Mouse (Mus musculus) lung, adult 2 months (tissue): Measurements from ENCODE around the gene AL731706.1. TPM values are rescaled to one million over a fixed set of nuclear protein-coding genes. Genes with fewer than 3 reads are reported as not detected.

Experiments
- DNase-seq: peaks from one replicate; pipeline ENCODE4 v3.0.0; 2022
- H3K4me1 ChIP-seq: fragments of 200-500 bp; 2 replicates; pipeline ENCODE4 v1.6.1; 2011; ENCODE audit warnings: low read length; ENCODE audit not compliant: control insufficient read depth, insufficient read depth
- H3K4me3 ChIP-seq: fragments of 200-500 bp; replicated peaks from 2 replicates; pipeline ENCODE3; 2011; ENCODE audit warnings: low read depth, mild to moderate bottlenecking, control low read depth, low read length; ENCODE audit errors: extremely low read depth
- CTCF ChIP-seq: fragments of 200-500 bp; IDR thresholded peaks from 2 replicates; pipeline ENCODE4 v1.5.1; 2011; ENCODE audit warnings: mild to moderate bottlenecking, low read length, control low read depth; ENCODE audit not compliant: insufficient read depth
- POLR2A ChIP-seq: fragments of 200-500 bp; IDR thresholded peaks from 2 replicates; pipeline ENCODE4 v1.6.1; 2011; ENCODE audit warnings: low read depth, mild to moderate bottlenecking, control low read depth, low read length, borderline replicate concordance; ENCODE audit errors: extremely low read depth
- WGBS: fragments of 180-500 bp; shearing (Covaris S2); methylation state at CpG from one replicate; pipeline ENCODE4 v1.1.7; 2018; 5-methylcytosine and 5-hydroxymethylcytosine counted together
- polyA plus RNA-seq: library from polyadenylated mRNA; depleted of rRNA; stranded (reverse); fragments of >200 nt; gene quantifications from 2 replicates; pipeline ENCODE4 v1.2.3, GENCODE M21; 2012; rRNA removed

AL731706.1 gene
- polyA plus RNA-seq, 1 experiment = 5.3 TPM

- 55% methylated on average over 3 of the region's 3 CpGs for WGBS
- no peak for DNase-seq
- Histone ChIP-seq H3K4me1 (no peaks in the 10 kb centered on the region), H3K4me3 (no peak overlapping the region)
- TF ChIP-seq CTCF = no peak
- no peak for TF ChIP-seq POLR2A
Observed at GRCm38 (mm10) chr2:136850366-136850765, 40.8 kb downstream of the AL731706.1 start.

- Histone ChIP-seq H3K4me1 (no peaks in the 10 kb centered on the region), H3K4me3 (no peak overlapping the region)
- no peak for TF ChIP-seq POLR2A
- no peak for TF ChIP-seq CTCF
- DNase-seq = no peak
- 48% methylated on average over 1 of the region's 1 CpGs for WGBS
Observed at GRCm38 (mm10) chr2:136837994-136838393, 53.2 kb downstream of the AL731706.1 start.

- no peak for TF ChIP-seq CTCF
- DNase-seq = no peak
- no peaks in the 10 kb centered on the region for H3K4me1 ChIP-seq
- H3K4me3 ChIP-seq = no peak overlapping the region
- 73% methylated on average over 3 of the region's 3 CpGs for WGBS
Observed at GRCm38 (mm10) chr2:136835882-136836281, 55.3 kb downstream of the AL731706.1 start.

- TF ChIP-seq CTCF = no peak
- Histone ChIP-seq H3K4me3 (no peak overlapping the region), H3K4me1 (no peaks in the 10 kb centered on the region)
- DNase-seq = no peak
- WGBS = 66% methylated on average over 1 of the region's 1 CpGs
Observed at GRCm38 (mm10) chr2:136834715-136835075, 56.5 kb downstream of the AL731706.1 start.

GRCm38 (mm10) chr2:136833976-136834714, 57.0 kb downstream of the AL731706.1 start:
- WGBS = 65% methylated on average over 3 of the region's 3 CpGs
- DNase-seq = no peak

GRCm38 (mm10) chr2:136832936-136833335, 58.3 kb downstream of the AL731706.1 start:
- no peak for DNase-seq
- Histone ChIP-seq H3K4me1 (no peaks in the 10 kb centered on the region), H3K4me3 (no peak overlapping the region)
- 29% methylated on average over 3 of the region's 3 CpGs for WGBS
- TF ChIP-seq POLR2A = no peak
- TF ChIP-seq CTCF = no peak

More at GRCm38 (mm10) chr2:136833976-136834714, 57.0 kb downstream of the AL731706.1 start:
- TF ChIP-seq POLR2A (no peak), CTCF (no peak)
- H3K4me3 ChIP-seq = no peak overlapping the region
- H3K4me1 ChIP-seq = no peaks in the 10 kb centered on the region

Other genes starting within 250 kb of the AL731706.1 start
- gene Snap25, start 177.9 kb downstream of the AL731706.1 start, polyA plus RNA-seq = 0.22 and 0.24 TPM in 2 replicates
- not detected in 2 replicates for gene AL731706.2, start 5.7 kb downstream of the AL731706.1 start, polyA plus RNA-seq
- 0.38 and 0.70 TPM in 2 replicates for gene Slx4ip, start 171 bp downstream of the AL731706.1 start, polyA plus RNA-seq
- gene Mkks, start within 50 bp of the AL731706.1 start, polyA plus RNA-seq = 3.6 and 4.7 TPM in 2 replicates
- 10.4 and 11.4 TPM in 2 replicates for gene Jag1, start 225.3 kb upstream of the AL731706.1 start, polyA plus RNA-seq